Mouse (Mus musculus) kidney, adult 18-20 months (tissue): ENCODE data around the gene Ccdc57.
"Not testable (repeated sequence)": the region's sequence is repeated elsewhere in the genome, so short reads cannot be mapped to it uniquely, and the experiment has no call there.

Experiments
- DNase-seq: peaks from one replicate; pipeline ENCODE4 v3.0.0; 2021

Gene Ccdc57

DNA sequence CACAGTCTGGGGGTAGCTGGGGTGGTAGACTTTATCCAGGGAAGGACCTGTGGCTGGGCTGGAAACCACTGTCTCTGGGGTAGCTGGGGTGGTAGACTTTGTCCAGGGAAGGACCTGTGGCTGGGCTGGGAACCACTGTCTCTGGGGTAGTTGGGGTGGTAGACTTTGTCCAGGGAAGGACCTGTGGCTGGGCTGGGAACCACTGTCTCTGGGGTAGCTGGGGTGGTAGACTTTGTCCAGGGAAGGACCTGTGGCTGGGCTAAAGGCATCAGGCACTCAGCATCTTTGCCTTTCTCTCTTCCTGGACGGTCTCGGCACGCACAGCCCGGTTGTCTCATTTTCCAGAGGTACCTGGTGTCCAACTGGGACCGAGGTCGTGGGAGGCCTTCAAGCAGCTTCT is 151.3 kb downstream of the Ccdc57 start:
- DNase-seq, result not testable (repeated sequence)

DNA sequence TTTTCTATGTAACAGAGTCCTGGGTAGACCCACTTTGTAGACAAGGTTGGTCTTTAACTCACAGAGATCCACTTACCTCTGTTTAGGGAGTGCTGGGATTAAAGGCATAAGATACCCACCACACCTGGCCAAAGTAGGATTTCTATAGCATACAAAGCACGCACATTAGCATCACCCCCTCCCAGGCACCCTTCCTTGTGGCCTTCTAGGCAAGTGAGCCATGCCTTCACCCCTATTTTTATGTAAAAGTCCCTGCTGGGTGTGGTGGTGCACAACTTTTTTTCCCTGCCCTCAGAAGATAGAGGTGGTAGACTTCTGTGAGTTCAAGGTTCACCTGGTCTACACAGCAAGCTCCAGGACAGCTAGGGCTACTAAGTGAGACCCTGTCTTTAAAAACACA is 152.8 kb downstream of the Ccdc57 start:
- DNase-seq, result no peak

DNA sequence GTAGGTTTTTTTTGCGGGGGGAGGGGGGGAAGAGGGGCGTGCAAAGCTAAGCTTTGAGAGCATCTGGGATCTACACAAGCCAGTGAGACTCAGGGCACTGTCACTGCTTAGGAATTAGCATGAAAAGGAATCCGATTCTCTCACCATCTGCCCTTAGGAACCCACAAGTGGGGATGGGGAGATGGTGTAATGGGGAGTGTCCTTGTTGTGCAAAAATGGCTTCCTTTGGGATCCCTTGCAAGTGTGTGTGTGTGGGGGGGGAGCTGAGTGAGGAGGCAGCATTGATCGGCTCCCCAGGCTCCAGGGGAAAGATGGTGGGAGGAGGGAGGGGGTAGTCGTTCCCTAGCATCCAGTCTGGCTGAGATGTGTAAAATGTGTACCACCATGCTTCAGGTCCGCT is 155.5 kb downstream of the Ccdc57 start:
- DNase-seq, result no peak
